Mouse (Mus musculus) cerebellum, postnatal 14 days (tissue): Measurements from ENCODE around the gene Vmn1r101.
"Not testable (repeated sequence)": the region's sequence is repeated elsewhere in the genome, so short reads cannot be mapped to it uniquely, and the experiment has no call there.

Experiments used
- DNase-seq, 2 experiments: peaks; one replicate each; pipeline ENCODE4 v3.0.0; 2021; ENCODE audit warnings: mixed read lengths in 2 of 2

Vmn1r101 gene

DNA sequence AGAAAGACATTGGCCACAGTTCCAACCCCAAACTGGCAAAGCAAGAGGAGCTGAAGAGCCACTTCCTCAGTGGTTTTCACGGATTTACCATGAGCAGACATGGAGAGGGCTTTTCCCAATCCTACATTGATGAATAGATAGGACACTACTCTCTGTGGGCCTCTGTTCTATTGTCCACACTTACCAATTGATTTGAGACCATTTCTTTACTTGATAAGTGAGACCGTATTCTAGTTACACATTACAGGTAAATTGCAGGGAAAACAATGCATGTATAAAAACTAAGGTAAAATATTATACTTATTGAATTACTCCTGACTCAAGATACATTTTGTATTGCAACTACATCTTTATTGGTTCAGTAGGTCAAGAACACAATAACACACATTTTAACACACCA lies at the start of gene Vmn1r101:
Gene Vmn1r101, minus strand, starts transcription at position 101 of the 400 bp plus-strand sequence.
- DNase-seq, result not testable (repeated sequence)

DNA sequence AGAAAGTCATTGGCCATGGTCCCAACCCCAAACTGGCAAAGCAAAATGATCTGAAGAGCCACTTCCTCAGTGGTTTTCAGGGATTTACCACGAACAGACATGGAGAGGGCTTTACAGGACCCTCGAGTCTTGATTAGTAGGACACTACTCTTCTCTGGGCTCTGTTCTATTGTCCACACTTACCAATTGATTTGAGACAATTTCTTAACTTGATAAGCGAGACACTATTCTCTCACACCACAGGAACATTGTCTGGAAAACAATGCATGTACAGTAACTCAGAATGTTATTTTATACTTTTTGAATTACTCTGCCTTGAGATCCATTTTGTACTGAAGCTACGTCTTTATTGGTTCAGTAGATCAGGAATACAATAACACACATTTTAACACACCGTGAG lies 32.4 kb upstream of the Vmn1r101 start, which contains the start of gene Gm10670:
Gene Gm10670, minus strand, starts transcription at position 101 of the 400 bp plus-strand sequence.
- not testable (repeated sequence) for DNase-seq

DNA sequence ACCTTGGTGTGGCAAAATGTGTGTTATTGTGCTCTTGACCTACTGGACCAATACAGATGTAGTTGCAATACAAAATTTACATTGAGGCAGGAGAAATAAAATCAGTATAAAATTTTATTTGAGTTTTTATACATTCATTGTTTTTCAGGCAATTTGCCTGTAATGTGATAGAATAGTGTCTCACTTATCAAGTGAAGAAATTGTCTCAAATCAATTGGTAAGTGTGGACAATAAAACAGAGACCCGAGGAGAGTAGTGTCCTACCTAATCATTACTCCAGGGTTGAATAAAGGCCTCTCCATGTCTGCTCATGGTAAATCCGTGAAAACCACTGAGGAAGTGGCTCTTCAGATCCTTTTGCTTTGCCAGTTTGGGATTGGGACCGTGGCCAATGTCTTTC lies 24.8 kb downstream of the Vmn1r101 start, which contains the start of gene Vmn1r100:
Gene Vmn1r100, plus strand, starts transcription at position 301 of the 400 bp plus-strand sequence.
- DNase-seq, result not testable (repeated sequence)
